14 mouse cellular contexts compared by ENCODE assay signal in the genomic region with DNA sequence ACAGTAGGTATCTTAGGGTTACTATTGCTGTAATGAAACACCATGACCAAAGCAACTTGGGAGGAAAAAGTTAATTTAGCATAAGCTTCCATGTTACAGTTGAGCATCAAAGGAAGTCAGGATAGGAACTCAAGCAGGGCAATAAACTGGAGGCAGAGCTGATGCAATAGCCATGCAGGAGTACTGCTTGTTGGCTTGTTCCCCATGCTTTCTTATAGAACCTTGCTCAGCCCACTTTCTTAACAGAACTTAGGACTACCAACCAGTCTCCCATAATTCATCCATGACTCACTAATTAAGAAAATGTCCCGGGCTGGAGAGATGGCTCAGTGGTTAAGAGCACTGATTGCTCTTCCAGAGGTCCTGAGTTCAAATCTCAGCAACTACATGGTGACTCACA.
"Had no signal": no experiment of that assay in that cellular context is flagged by ENCODE, and none has a peak within 500 bp of the region (broad histone marks: within the 10 kb centered on the region; RNA-seq: fewer than 3 reads in every experiment).

No protein-coding gene starts in this region.

- DNase-seq: gastrocnemius, adult 2 months; gastrocnemius, postnatal 10 days; heart, adult 18-20 months; heart, postnatal 14 days; heart, postnatal 36 days; kidney, adult 18-20 months; kidney, adult 8-10 months; kidney, postnatal 10 days; kidney, postnatal 25 days; kidney, postnatal 4 days; liver had no signal

- ATAC-seq: hindbrain, postnatal 0 days; intestine, embryonic 16.5 days; liver, embryonic 12.5 days had no signal
